Mouse (Mus musculus) thymus, adult 2 months (tissue): ENCODE results near the gene Hjurp. TPM values are rescaled to one million over a fixed set of nuclear protein-coding genes. Genes with fewer than 3 reads are reported as not detected.

Source experiments
- DNase-seq: peaks from one replicate; pipeline ENCODE4 v3.0.0; 2021
- H3K27ac ChIP-seq: fragments of 200-500 bp; 2 replicates; pipeline ENCODE4 v1.5.1; 2012; ENCODE audit warnings: low read length, control low read depth; ENCODE audit not compliant: control insufficient read depth, insufficient read depth
- H3K27me3 ChIP-seq: fragments of 200-500 bp; 2 replicates; pipeline ENCODE4 v1.6.1; 2012; ENCODE audit warnings: mild to moderate bottlenecking, low read length, moderate library complexity, mixed read lengths; ENCODE audit not compliant: control insufficient read depth, insufficient read depth
- H3K36me3 ChIP-seq: fragments of 200-500 bp; 2 replicates; pipeline ENCODE4 v1.6.1; 2012; ENCODE audit warnings: mild to moderate bottlenecking, low read length, moderate library complexity; ENCODE audit not compliant: control insufficient read depth, insufficient read depth
- H3K4me1 ChIP-seq: fragments of 200-500 bp; replicated peaks from 2 replicates; pipeline ENCODE4 v1.6.1; 2012; ENCODE audit warnings: low read length; ENCODE audit not compliant: control insufficient read depth, insufficient read depth
- H3K4me3 ChIP-seq: fragments of 200-500 bp; 2 replicates; pipeline ENCODE4 v1.5.1; 2012; ENCODE audit warnings: mild to moderate bottlenecking, low read length, control low read depth, moderate library complexity; ENCODE audit not compliant: control insufficient read depth, insufficient read depth
- CTCF ChIP-seq: fragments of 200-500 bp; IDR thresholded peaks from 2 replicates; pipeline ENCODE4 v1.5.1; 2012; ENCODE audit warnings: mild to moderate bottlenecking, control low read depth, low read length, moderate library complexity, borderline replicate concordance; ENCODE audit not compliant: control insufficient read depth, poor library complexity, insufficient read depth; ENCODE audit errors: extremely low read depth
- POLR2A ChIP-seq: fragments of 200-500 bp; IDR thresholded peaks from 2 replicates; pipeline ENCODE4 v1.6.1; 2012; ENCODE audit warnings: mild to moderate bottlenecking, low read length, control low read depth, moderate library complexity; ENCODE audit not compliant: control insufficient read depth, poor library complexity, insufficient read depth; ENCODE audit errors: extremely low read depth
- WGBS: fragments of 180-500 bp; shearing (Covaris S2); methylation state at CpG from one replicate; pipeline ENCODE4 v1.1.7; 2018; 5-methylcytosine and 5-hydroxymethylcytosine counted together
- polyA plus RNA-seq: library from polyadenylated mRNA; depleted of rRNA; stranded (reverse); fragments of >200 nt; gene quantifications from 2 replicates; pipeline ENCODE4 v1.2.3, GENCODE M21; 2012; rRNA removed

Gene Hjurp
- polyA plus RNA-seq, 1 experiment, result 197 TPM

- WGBS, result 73% methylated on average over 10 of the region's 10 CpGs
These were observed 61.7 kb downstream of the Hjurp start for GRCm38 (mm10) chr1:88215466-88216380.

GRCm38 (mm10) chr1:88214462-88214952, 62.9 kb downstream of the Hjurp start:
- no peak for DNase-seq
- Histone ChIP-seq H3K4me3 (no peak overlapping the region), H3K4me1 (no peaks in the 10 kb centered on the region), H3K27me3 (no peaks in the 10 kb centered on the region), H3K36me3 (no peaks in the 10 kb centered on the region), H3K27ac (no peak overlapping the region)
- WGBS, result 85% methylated on average over 2 of the region's 2 CpGs
- TF ChIP-seq CTCF (no peak), POLR2A (no peak)

More at GRCm38 (mm10) chr1:88215466-88216380, 61.7 kb downstream of the Hjurp start:
- Histone ChIP-seq H3K36me3 (no peaks in the 10 kb centered on the region), H3K4me1 (no peaks in the 10 kb centered on the region), H3K27ac (no peak overlapping the region), H3K27me3 (no peaks in the 10 kb centered on the region), H3K4me3 (no peak overlapping the region)
- no peak for TF ChIP-seq POLR2A
- DNase-seq, result no peak

GRCm38 (mm10) chr1:88213766-88214461, 63.5 kb downstream of the Hjurp start:
- WGBS, result 90% methylated on average over 2 of the region's 2 CpGs
- no peak overlapping the region for H3K4me3 ChIP-seq
- TF ChIP-seq CTCF (no peak), POLR2A (no peak)
- H3K27me3 ChIP-seq, result no peaks in the 10 kb centered on the region
- H3K4me1 ChIP-seq, result no peaks in the 10 kb centered on the region
- no peak overlapping the region for H3K27ac ChIP-seq
- DNase-seq, result no peak
- no peaks in the 10 kb centered on the region for H3K36me3 ChIP-seq

- TF ChIP-seq CTCF (no peak), POLR2A (no peak)
- Histone ChIP-seq H3K27ac (no peak overlapping the region), H3K4me3 (no peak overlapping the region), H3K27me3 (no peaks in the 10 kb centered on the region), H3K4me1 (no peaks in the 10 kb centered on the region), H3K36me3 (no peaks in the 10 kb centered on the region)
- 86% methylated on average over 1 of the region's 1 CpGs for WGBS
- DNase-seq, result no peak
These were observed 64.4 kb downstream of the Hjurp start for GRCm38 (mm10) chr1:88213061-88213460.

Other genes with a start within 250 kb of the Hjurp start
- 0.16 TPM in 1 of 2 replicates, not detected in the other for gene Ugt1a10, start 222.2 kb downstream of the Hjurp start, polyA plus RNA-seq
- gene Ugt1a9, start 206.8 kb downstream of the Hjurp start, polyA plus RNA-seq, result 0.26 TPM in 1 of 2 replicates, not detected in the other
- 0.06 TPM in 1 of 2 replicates, not detected in the other for gene Ugt1a8, start 189.8 kb downstream of the Hjurp start, polyA plus RNA-seq
- 0.94 and 1.1 TPM in 2 replicates for gene Ugt1a7c, start 182.6 kb downstream of the Hjurp start, polyA plus RNA-seq
- gene Ugt1a6b, start 174.4 kb downstream of the Hjurp start, polyA plus RNA-seq, result 1.3 and 1.6 TPM in 2 replicates
- 3.0 and 3.8 TPM in 2 replicates for gene Ugt1a6a, start 142.8 kb downstream of the Hjurp start, polyA plus RNA-seq
- 0.08 and 0.09 TPM in 2 replicates for gene Ugt1a5, start 111.6 kb downstream of the Hjurp start, polyA plus RNA-seq
- gene Ugt1a2, start 77.0 kb downstream of the Hjurp start, polyA plus RNA-seq, result 0.09 and 0.32 TPM in 2 replicates
- 0.82 and 1.5 TPM in 2 replicates for gene Dnajb3, start 71.9 kb downstream of the Hjurp start, polyA plus RNA-seq
- gene Ugt1a1, start 65.7 kb downstream of the Hjurp start, polyA plus RNA-seq, result 0.47 and 0.64 TPM in 2 replicates
- gene Mroh2a, start 50.6 kb downstream of the Hjurp start, polyA plus RNA-seq, result 0.29 and 0.96 TPM in 2 replicates
- 0.03 and 0.08 TPM in 2 replicates for gene Trpm8, start within 50 bp of the Hjurp start, polyA plus RNA-seq
- 0.44 and 0.71 TPM in 2 replicates for gene Spp2, start 129.3 kb upstream of the Hjurp start, polyA plus RNA-seq
- gene Glrp1, start 232.4 kb upstream of the Hjurp start, polyA plus RNA-seq, result 0.04 and 0.10 TPM in 2 replicates